Mouse (Mus musculus) lung, postnatal 0 days (tissue): ENCODE measurements at regions not wholly inside any gene's neighbourhood (a gene's known extent, or its start where the extent isn't known, plus 50 kb on each side); places are given as distances from the start of the nearest gene placed in this dataset.
A peak's percentile ranks its signal among the peaks of the same experiment; 100 is the strongest.

Experiments used
- ATAC-seq: fragments of 200-750 bp; cut with Nextera tagmentation; 2 replicates; pipeline ENCODE4 v1.8.0; 2017; ENCODE audit warnings: moderate library complexity
- DNase-seq: peaks from one replicate; pipeline ENCODE4 v3.0.0-alpha.2; 2016; ENCODE audit warnings: low spot score
- H3K27ac ChIP-seq: fragments of 300-500 bp; sonication (generic); 2 replicates; pipeline ENCODE4 v1.5.1; 2014; ENCODE audit warnings: antibody characterized with exemption, mild to moderate bottlenecking, low read length, mixed read lengths
- H3K27me3 ChIP-seq: fragments of 300-500 bp; sonication (generic); replicated peaks from 2 replicates; pipeline ENCODE4 v1.6.1; 2014; ENCODE audit warnings: low read length, mixed read lengths; ENCODE audit not compliant: insufficient read depth
- H3K36me3 ChIP-seq: fragments of 300-500 bp; sonication (generic); 2 replicates; pipeline ENCODE4 v1.6.1; 2014; ENCODE audit warnings: low read length, mixed read lengths; ENCODE audit not compliant: insufficient read depth
- H3K4me1 ChIP-seq: fragments of 300-500 bp; sonication (generic); 2 replicates; pipeline ENCODE4 v1.6.1; 2014; ENCODE audit warnings: antibody characterized with exemption, low read depth, low read length, mixed read lengths; ENCODE audit not compliant: insufficient read depth
- H3K4me2 ChIP-seq: fragments of 300-500 bp; sonication (generic); replicated peaks from 2 replicates; pipeline ENCODE4 v1.6.1; 2014; ENCODE audit warnings: low read depth, mild to moderate bottlenecking, low read length, moderate library complexity, mixed read lengths
- H3K4me3 ChIP-seq: fragments of 300-500 bp; sonication (generic); 2 replicates; pipeline ENCODE4 v1.5.1; 2014; ENCODE audit warnings: low read depth, low read length
- H3K9ac ChIP-seq: fragments of 300-500 bp; sonication (generic); replicated peaks from 2 replicates; pipeline ENCODE4 v1.6.1; 2014; ENCODE audit warnings: low read depth, mild to moderate bottlenecking
- H3K9me3 ChIP-seq: fragments of 300-500 bp; sonication (generic); 2 replicates; pipeline ENCODE4 v1.6.1; 2016; ENCODE audit warnings: low read length, mixed read lengths
- CTCF ChIP-seq: IDR thresholded peaks from 2 replicates; pipeline ENCODE4 v1.5.1; 2016; ENCODE audit warnings: antibody characterized with exemption, mild to moderate bottlenecking
- EP300 ChIP-seq: IDR thresholded peaks from 2 replicates; pipeline ENCODE4 v1.6.1; 2016; ENCODE audit warnings: antibody characterized with exemption, mild to moderate bottlenecking, control low read depth
- WGBS: fragments of 180-500 bp; shearing (Covaris S2); extraction: QIAGEN DNeasy Blood & Tissue Kit; methylation state at CpG from one replicate; pipeline ENCODE4 v1.1.7; 2014; 5-methylcytosine and 5-hydroxymethylcytosine counted together

- no peak overlapping the region for H3K4me2 ChIP-seq
- no peak overlapping the region for H3K4me3 ChIP-seq
- H3K27ac ChIP-seq: no peak overlapping the region
- TF ChIP-seq CTCF: no peak
- TF ChIP-seq EP300: no peak
- no peaks in the 10 kb centered on the region for H3K27me3 ChIP-seq
- ATAC-seq: no peak
- WGBS: 55% methylated on average over 22 of the region's 22 CpGs
- H3K9ac ChIP-seq: no peak overlapping the region
- no peak for DNase-seq
- no peaks in the 10 kb centered on the region for H3K9me3 ChIP-seq
- no peaks in the 10 kb centered on the region for H3K4me1 ChIP-seq
- no peaks in the 10 kb centered on the region for H3K36me3 ChIP-seq
Measured at GRCm38 (mm10) chr13:73008856-73009546, 251.3 kb upstream of the Irx4 start.

GRCm38 (mm10) chr13:73009547-73010475 is 250.5 kb upstream of the Irx4 start:
- H3K9ac ChIP-seq: no peak overlapping the region
- ATAC-seq: no peak
- H3K27ac ChIP-seq: no peak overlapping the region
- H3K4me3 ChIP-seq: no peak overlapping the region
- no peak for DNase-seq
- no peaks in the 10 kb centered on the region for H3K27me3 ChIP-seq
- H3K9me3 ChIP-seq: no peaks in the 10 kb centered on the region
- H3K4me1 ChIP-seq: no peaks in the 10 kb centered on the region
- WGBS: 77% methylated on average over 15 of the region's 15 CpGs
- TF ChIP-seq EP300: no peak
- TF ChIP-seq CTCF: no peak
- H3K4me2 ChIP-seq: no peak overlapping the region
- no peaks in the 10 kb centered on the region for H3K36me3 ChIP-seq

- no peak overlapping the region for H3K4me3 ChIP-seq
- no peak overlapping the region for H3K27ac ChIP-seq
- H3K9me3 ChIP-seq: no peaks in the 10 kb centered on the region
- H3K4me2 ChIP-seq: no peak overlapping the region
- 83% methylated on average over 10 of the region's 10 CpGs for WGBS
- no peak overlapping the region for H3K9ac ChIP-seq
- H3K36me3 ChIP-seq: no peaks in the 10 kb centered on the region
- TF ChIP-seq EP300 (no peak), CTCF (no peak)
- ATAC-seq (no peak), DNase-seq (no peak)
- no peaks in the 10 kb centered on the region for H3K27me3 ChIP-seq
- H3K4me1 ChIP-seq: no peaks in the 10 kb centered on the region
Measured at GRCm38 (mm10) chr13:73019181-73019580, 241.1 kb upstream of the Irx4 start.

- no peak for TF ChIP-seq EP300
- no peak for TF ChIP-seq CTCF
- Histone ChIP-seq H3K36me3 (no peaks in the 10 kb centered on the region), H3K4me2 (no peak overlapping the region), H3K27me3 (no peaks in the 10 kb centered on the region), H3K4me3 (no peak overlapping the region), H3K9me3 (no peaks in the 10 kb centered on the region), H3K9ac (no peak overlapping the region), H3K4me1 (no peaks in the 10 kb centered on the region), H3K27ac (no peak overlapping the region)
- DNase-seq (no peak), ATAC-seq (no peak)
- WGBS: 37% methylated on average over 3 of the region's 3 CpGs
Measured at GRCm38 (mm10) chr13:73031217-73031616, 229.1 kb upstream of the Irx4 start.

- 27% methylated on average over 3 of the region's 3 CpGs for WGBS
- ATAC-seq: no peak
Measured at GRCm38 (mm10) chr13:73033055-73033454, 227.2 kb upstream of the Irx4 start.

GRCm38 (mm10) chr13:73034065-73034831 is 226.0 kb upstream of the Irx4 start:
- WGBS: 28% methylated on average over 10 of the region's 10 CpGs
- DNase-seq: no peak
- no peaks in the 10 kb centered on the region for H3K27me3 ChIP-seq

More at GRCm38 (mm10) chr13:73033055-73033454, 227.2 kb upstream of the Irx4 start:
- Histone ChIP-seq H3K36me3 (no peaks in the 10 kb centered on the region), H3K4me2 (no peak overlapping the region), H3K4me3 (no peak overlapping the region), H3K27me3 (no peaks in the 10 kb centered on the region), H3K9ac (no peak overlapping the region), H3K4me1 (no peaks in the 10 kb centered on the region), H3K9me3 (no peaks in the 10 kb centered on the region), H3K27ac (no peak overlapping the region)
- DNase-seq: peak; percentile 34
- TF ChIP-seq EP300 (no peak), CTCF (peak; percentile 83)

More at GRCm38 (mm10) chr13:73034065-73034831, 226.0 kb upstream of the Irx4 start:
- no peak for ATAC-seq
- Histone ChIP-seq H3K27ac (no peak overlapping the region), H3K36me3 (no peaks in the 10 kb centered on the region), H3K4me3 (no peak overlapping the region), H3K9me3 (no peaks in the 10 kb centered on the region), H3K4me1 (no peaks in the 10 kb centered on the region), H3K9ac (no peak overlapping the region), H3K4me2 (no peak overlapping the region)
- TF ChIP-seq EP300: no peak
- no peak for TF ChIP-seq CTCF
